Mouse (Mus musculus) R1 (cell line): ENCODE measurements around the gene Crtac1.

Source experiments
- DNase-seq: peaks from one replicate; pipeline ENCODE4 v3.0.0-alpha.2; 2018; ENCODE audit warnings: low read depth, low spot score

The Crtac1 gene

DNA sequence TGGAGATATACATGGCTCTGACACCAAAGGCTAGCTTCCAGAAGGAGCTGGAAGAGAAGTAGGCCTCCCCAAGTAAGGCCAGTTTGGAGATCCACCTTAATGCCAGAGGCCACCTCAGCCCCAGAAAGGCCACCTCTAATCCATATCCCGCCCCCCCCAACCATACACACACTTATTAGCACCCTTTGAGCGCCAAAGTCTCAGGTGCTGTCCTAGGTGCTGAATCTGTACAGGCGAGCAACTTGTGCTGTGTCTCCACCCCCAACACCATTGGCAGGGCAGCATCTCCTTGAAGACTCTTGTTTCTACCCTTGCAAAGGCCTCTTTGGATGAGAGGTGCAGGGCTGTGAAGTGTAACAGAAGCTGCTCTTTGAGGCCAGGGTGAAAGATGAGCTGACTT, 6.4 kb downstream of the Crtac1 start:
- DNase-seq, result peak; percentile 79

DNA sequence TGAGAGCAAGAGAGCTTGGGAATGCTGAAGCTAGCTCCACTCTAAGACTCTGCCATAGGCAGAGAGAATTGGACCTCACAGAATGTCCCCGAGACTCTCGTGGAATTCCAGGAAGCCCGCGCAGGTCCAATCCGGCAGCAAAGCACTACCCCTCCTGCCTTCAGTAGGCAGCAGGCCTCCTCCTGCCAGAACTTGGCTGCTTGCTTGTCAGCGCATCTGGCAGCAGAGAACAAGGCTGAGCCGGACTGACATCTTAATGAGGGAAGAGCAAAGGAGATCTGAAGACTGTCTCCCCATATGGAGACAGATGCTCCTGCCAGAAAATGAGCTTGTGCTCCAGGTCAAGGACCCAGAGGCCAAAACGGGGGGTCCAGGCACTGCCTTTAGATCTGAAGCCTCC, 16.5 kb downstream of the Crtac1 start:
- no peak for DNase-seq

DNA sequence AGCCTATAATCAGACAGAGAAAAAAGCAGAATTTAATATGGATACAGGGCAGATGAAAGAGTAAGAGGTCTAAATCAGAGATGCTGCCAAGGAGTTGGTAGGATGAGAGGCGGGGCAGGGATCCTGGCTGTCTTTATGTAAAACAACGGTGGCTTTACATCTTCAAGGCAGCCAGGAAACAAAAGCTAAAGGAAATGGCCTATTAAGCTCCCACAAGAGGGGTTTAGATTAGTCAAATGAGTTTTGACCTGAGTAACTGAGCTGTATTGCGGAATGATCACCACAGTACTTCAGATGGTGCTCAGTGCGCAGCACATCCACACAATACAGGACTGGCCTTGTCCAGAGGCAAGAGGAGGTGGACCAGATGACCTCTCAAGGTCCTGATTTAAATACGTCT, 21.7 kb downstream of the Crtac1 start:
- DNase-seq, result peak; percentile 97

DNA sequence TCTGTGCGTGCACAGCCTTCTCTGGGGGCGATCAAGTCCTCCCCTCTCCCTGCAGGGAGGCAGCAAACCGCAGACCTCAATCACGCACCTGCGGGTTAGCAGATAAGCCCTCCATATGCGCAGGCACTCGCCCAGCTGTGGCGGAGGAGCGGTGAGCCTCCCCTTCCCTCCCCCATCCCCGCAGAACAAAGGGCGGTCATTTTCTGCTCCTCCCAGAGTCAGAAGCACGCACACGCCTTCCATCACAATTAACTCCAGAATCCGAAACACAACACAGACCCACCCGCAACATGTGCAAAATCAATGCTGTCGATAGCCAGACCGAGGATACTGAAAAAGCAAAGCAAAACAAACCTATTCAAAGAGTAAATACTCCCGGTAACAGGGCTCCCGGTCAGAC, 22.4 kb downstream of the Crtac1 start:
- DNase-seq, result peak; percentile 85

DNA sequence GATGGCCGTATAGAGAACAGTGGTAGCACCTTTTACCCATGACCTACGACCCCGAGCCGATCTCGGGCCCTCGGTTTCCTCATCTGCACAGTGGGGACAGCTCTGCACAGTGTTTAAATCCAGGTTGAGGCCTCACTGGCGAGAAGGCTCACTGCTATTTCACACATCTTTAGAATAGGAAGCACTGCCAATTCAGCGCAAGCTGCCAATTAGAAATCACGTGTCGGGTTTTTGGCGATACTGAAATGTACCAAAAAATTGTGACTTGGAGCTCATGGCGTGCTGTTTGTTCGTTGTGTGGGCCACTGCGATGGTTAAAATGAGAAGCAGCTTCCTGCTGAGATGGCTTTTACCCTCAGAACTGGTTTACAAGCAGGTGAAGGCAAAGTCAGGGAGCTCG, 27.2 kb downstream of the Crtac1 start:
- no peak for DNase-seq

DNA sequence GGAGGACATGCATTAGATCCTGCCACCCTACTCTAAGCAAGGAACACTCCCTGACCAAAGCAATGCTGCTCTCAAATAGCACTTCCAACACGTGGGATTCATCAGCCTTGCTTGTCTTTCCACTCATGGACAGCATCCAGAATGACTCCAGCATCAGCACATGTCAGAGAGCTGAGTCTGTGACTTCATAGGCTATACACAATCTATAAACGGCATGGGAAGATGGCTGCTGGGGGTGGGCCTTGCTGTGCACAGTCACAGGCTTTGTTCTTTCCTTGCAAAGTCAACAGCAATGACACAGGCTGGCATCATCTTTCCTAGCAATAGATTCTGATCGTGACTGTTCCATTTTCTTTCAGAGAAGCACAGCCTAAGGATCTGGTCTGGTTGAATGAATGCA, 31.6 kb downstream of the Crtac1 start:
- DNase-seq, result no peak

DNA sequence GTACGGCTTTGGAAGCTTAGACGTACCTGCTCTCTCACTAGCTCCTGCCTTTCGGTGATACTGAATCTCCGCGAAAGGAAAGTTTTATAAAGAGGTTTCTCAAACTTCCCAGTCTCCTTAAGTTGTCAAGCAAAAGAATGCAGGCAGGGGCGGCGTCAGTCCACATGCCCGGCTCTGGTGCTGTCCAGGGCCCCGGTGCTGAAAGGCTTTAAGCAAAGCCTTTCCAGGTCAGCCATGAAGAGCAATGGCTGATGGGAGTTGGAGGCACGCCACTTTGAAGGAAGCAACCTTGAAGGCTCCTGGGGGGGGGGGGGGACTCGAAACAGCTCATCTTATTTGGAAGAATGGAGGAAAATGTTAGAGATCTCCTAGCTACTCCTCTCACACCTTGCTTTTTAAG, 34.3 kb downstream of the Crtac1 start:
- DNase-seq, result peak; percentile 70

DNA sequence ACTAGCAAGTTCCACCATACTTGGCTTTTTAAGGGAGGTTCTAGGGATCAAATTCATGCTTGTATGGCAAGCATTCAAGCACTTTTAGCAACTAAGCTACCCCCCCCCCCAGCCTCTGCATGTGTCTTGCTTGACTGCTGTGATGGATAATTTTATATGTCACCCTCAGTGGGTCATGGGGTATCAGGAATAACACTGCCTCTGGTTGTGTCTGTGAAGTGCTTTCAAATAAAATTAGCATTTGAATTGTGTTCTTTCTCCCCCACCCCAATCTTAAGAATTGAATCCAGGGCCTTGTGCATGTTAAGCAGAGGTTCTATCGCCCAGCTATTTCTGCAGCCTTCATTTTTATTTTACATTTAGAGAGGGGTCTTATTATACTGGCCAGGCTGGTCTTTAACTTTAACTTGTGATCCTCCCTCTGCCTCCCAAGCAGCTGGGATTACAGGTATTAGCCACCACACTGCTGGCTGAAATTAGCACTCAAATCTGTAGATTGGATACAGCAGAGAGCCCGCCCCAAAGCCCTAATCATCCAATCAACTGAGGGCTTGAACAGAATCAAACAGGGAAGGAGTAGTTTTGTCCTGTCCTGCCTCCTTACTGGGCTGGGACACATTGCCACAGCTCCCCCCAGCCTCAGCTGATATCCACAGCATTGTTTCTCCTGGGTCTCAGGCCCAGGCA, 36.6 kb downstream of the Crtac1 start:
- peak; percentile 50 for DNase-seq

DNA sequence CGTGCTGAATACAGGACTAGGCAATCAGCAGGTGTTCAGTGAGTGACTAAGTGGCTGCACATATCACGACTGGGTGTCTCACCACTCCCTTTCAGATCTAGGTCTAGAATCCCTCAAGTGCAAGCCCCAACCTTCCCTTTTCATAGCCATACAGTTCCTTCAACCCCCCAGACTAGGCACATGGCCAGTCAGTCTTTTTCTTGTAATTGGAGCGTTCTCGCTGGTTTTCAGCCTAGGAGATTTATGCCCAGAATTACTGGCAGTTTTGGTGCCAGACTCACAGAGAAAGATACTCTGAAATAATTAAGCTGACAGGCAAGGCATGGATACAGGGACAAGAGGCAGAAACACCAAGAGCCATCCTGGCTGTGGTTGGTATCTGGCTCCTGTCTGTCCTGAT, 37.7 kb downstream of the Crtac1 start:
- no peak for DNase-seq

DNA sequence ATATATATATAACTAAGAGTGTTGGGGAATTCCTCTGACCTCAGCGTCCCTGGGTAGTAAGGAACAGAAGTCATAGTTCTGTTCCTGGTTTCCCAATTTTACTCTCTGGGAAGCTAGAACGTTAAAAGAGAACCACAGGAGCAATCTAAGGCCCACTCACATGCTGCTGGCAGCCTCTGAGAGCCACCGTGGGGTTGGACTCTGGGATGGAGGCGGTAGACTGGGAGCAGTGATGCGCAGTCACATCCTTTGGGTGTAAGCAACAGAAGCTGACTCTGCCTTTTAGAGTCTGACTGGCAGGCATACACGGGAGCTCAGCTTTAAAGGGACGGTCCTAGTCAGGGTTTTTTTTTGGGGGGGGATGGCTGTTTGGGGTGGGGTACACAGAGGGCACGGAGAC, 39.5 kb downstream of the Crtac1 start:
- DNase-seq, result no peak

DNA sequence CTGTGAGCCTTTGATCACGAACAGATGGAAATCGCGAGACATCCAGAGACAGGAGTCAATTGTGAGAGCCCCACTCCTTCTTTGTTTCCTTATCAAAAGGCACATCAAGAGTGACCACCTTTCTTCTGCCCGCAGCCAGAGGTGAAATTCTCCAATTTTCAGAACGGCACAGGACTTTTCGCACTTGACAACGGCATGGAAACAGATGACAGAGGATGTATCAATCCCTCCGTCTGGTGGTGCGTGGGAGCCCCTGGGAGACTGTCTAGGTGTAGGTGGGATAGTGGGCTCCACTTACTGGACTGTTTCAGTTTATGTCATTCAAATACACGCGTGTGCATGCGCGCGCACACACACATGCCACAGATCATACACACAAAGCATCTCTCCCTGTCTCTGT, 42.0 kb downstream of the Crtac1 start:
- DNase-seq, result no peak

DNA sequence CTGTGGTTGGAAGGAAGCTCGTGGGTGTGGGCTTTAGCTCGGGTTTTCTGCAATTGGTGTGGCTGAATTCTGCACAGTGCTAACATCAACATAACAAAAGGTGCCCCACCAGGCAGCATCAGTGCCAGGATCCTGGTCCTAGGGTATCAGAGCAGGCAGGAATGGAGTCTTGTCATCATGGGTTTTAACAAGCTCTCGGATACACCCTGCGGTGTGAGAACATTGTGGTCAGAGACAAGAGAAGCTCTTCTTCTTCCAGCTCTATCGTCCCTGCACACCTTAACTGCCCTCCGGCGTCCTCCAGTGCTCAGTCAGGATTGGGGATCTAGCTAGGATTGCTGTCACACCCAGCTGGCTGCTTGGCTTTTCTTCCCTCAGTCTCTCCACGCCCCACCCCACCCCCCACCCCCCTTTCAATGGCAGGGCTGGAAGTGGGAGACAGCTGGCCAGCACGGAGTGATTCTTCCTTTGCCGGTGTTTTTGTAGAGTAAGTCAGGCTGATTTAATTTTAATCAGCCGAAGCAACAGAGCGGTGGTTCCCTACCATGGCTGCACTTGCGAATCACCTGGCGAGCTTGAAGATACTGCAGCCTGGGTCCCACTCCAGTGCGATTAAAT, 46.5 kb downstream of the Crtac1 start:
- peak; percentile 97 for DNase-seq

DNA sequence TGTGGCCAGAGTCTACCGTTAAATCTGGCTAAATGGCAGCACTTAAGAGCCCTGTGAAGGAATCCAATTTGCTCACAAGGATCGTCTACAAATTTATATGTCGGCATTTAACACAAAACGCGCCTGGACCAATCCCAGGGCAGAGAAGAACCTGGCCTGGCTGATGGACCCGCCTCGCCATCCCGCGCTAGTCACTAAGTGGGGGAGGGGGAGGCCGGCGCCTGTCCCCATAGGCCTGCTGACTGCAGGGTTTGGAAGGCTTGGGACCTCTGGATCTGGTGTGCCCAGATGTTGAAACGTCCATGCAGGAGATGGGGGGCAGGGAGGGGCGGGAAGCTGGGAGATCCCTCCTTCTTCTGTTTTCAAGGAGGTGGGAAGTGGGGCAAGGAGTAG, 50.6 kb downstream of the Crtac1 start:
- DNase-seq, result peak; percentile 52

DNA sequence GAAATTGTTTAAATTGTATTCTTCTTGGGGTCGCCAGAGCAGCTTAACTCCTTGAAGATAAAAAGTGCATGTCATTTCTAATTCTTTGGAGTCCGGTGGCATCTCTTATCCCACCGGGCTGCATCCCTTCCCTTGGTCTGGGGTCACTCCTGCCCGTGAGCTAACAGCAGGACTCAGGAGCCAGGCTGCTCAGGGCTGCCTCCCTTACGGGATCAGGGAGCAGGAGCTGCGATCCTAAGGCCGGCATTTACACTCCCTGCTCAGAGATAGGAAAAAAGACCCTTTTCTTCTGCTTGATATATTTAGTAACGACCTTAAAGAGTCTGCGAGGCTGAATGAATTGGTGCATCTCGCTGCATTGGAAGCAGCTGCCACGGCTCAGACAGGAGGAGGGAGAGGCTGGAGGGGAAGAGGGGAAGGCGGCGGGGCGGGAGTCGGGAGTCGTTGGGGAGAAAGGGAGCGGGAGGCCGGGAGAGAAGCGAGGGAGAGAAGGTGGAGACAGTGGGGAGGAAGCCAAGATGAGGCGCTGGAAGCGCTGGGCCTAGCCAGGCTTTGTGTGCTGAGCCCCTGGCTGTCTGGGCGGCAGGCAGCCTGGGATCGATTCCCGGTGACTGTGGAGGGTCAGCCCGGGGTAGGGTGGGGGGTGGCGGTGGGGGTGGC, 51.1 kb downstream of the Crtac1 start:
- no peak for DNase-seq

DNA sequence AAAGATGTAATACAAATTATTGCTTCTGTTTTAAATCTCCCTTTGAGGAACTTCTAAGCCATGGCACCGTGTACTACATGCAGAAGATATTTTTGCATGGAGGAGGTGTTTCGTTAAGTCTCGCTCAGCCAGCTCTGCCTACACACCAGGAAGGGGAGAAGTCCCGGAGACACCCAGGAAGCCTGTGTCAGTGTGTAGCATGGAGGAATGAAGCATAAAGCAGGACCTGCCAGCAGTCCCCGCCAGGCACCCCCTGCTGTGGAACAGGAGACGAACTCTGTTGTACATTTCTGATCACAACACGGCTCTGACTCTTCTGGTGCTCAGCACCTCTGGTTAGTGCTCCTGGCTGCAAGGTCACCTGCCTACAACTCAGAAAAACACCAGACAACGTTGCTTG, 51.8 kb downstream of the Crtac1 start:
- DNase-seq, result no peak

DNA sequence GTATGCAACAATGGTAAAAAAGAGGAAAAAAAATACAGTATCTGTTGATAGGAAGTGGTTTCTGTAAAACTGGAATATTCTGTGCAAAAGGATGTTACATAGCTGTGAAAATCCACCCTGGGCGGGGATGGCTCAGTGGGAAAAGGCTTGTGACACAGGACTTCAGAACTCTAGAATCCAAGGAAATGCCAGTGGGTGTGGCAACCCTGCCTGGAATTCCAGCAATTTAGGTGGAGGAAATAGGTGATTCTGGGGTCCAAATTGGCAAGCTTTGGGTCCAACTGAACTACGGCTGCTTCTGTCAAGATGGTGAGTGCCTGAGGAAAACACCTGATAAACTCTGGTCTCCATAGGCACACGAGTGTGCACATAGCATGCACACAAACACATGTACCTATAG, 54.4 kb downstream of the Crtac1 start:
- DNase-seq, result peak; percentile 87

DNA sequence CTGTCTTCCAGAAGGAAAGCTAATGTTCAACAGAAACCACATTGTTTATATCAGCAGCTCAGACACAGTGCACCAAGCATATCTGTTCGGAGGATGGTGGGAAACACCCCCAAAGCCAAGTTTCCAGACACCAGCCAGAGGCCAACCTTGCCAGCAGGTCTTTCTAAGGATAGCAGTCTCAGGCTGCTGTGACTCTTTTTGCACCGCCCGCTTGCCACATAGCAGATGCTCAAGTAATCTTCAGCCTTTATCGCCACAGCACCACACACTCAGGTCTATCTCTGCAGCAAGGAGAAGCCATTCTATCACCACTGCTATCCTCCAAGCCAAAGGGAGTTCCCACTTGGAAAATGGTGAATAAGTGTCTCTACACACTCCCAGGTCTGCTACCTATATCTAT, 68.0 kb downstream of the Crtac1 start:
- no peak for DNase-seq

DNA sequence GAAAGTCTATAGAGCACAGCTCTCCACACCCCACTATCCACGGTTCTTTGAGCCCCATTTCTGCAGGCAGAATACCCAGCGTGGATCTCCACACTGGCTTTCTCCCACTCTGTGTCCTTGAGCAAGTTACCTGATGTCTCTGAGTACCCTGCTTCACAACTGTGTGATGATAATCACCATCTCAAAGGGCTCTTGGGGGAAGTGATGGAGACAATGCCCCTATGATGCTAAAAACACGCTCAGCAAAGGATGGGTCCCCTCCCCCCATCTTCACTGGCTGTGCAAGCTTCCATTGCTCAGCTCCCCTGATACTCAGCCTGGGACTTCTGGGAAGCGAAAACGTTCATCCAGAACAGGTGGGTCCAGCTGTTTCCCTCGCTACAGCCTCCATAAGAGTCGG, 73.2 kb downstream of the Crtac1 start:
- peak; percentile 72 for DNase-seq

DNA sequence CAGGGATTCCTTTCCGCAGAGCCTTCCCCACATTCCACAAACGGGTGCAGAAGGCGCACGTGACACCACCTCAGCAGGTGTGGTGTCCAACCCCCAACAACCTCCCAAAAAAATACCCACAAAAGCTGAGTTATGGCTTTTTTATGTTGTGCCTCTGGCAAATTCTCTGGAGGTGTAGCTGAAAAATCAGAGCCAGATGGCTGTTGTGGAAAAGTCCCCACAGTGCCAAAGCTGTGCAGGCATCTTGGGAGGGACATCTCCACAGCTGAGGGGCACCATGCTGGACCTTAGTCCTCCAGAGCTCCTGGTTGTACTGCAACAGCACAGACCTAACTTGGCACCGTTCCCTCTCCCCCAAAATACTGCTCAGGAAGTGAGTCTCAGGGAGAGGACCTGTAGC, 74.7 kb downstream of the Crtac1 start:
- DNase-seq, result no peak

DNA sequence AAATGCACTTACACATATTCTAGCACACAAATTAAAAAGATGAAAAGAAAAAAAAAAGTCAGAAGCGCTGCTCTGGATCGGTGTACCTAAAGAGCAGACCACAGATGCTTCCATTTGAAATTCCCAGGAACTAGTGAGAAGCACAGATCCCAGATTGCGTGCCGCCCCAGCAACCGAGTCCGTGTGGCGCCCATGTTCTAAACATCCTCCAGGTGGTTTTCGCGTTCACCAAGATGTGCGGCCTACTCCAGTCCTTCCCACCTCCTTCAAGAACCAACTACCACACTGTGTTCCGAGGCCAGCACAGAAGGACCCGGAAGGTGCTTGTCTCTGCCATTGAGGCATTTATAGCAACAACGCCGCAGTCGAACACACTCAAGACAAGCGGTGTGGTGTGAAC, 76.1 kb downstream of the Crtac1 start:
- DNase-seq, result no peak

DNA sequence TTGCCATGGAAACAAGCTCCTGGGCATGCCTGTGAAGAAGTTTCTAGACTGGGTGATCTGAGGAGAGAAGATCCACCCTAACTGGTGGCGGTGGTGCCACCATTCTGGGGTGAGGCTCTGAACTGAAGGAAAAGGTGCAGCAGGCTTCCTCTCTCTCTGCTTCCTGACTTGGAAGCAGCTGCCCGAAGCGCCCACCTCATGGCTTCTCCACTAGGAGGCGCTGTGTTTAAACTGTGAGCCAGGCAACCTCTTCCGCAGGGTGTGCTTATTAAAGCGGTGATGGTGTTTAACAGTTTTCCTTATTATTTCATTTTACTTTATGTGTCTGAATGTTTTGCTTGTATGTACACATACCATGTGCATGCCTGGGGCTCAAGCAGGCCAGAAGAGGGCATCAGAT, 90.4 kb downstream of the Crtac1 start:
- peak; percentile 76 for DNase-seq

DNA sequence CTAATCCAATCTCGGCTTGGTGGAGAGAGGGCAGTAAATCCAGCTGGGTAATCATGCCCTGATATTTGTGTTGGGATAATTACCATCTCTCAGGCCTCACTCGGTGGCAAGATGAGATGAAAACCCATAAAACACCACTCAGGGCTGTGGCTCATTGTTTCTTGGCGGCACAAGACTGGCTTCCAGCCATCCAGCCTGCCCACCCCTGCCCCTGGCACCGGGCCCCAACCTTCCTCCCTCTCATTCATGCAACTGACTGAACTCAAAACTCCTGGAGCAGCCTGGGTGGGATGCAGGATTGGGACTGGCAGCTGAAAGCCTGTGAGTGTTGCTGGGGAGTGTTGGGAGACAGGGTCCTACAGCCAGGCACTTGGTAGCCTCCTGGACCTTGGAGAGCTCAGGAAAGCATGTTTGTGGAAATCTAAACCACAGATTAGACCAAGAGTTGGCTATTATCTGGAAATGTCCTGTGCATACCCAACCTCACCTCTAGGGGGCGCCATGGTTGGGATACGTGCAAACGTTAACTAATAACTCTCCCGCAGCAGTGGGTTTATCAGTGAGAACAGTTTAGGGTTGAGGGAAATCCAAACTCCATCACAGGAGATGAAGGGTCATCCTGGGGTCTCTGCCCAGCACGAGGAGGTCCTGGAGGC, 99.4 kb downstream of the Crtac1 start:
- DNase-seq, result no peak

DNA sequence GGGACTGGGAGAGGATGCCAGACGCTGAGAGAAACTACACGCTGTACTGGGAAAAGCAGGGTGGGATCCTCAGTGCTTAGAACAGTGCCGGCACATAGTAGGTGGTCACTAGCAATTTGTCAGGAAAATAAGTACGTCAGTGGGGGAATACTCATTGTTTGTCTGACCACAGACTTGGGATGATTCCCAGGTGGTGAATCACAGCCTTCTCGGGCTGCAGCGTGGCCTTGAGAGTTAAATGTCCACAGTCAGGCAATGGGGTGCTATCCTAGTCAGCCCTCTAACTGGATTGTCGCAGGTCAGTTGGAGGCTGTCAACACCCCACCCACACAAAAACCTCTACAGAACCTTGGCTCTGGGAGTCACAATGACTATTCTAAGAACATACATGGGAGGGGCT, 100.1 kb downstream of the Crtac1 start:
- no peak for DNase-seq
